Mouse (Mus musculus): ENCODE results near the gene Krtap19-5. TPM values are rescaled to one million over a fixed set of nuclear protein-coding genes. Genes with fewer than 3 reads are reported as not detected.

Krtap19-5 gene
- total RNA-seq (2014; rRNA removed) (not detected in 2 replicates), polyA plus RNA-seq (2015; fragmentation: Nextera tagmentation; extraction: Ambion mirVana) (not detected in 2 replicates)

DNA sequence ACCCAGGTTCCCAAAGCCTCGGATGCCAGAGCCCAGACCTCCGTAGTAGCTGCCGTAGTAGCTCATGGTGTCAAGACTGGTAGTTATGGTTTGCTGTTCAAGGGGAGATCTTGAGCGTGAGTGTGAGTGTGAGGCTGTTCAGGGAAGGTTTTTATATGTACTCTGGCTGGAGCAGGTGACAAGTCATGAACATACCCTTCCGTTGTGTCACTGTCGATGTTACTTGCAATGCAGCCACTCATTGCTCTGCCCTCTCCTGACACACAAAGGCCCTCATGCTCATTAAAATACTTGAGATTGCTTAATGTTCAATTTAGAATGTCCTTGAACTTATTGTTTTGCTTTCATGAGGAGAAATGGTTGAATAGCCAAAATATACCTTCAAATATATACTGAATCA lies at the start of gene Krtap19-5:
Krtap19-5 (minus strand) TSS at position 101 of the 400 bp plus-strand sequence.
- Histone ChIP-seq H3K9me3 (ENCODE audit: low read length) (no peaks in the 10 kb centered on the region), H3K27me3 (ENCODE audit: insufficient read depth, low read length) (no peaks in the 10 kb centered on the region), H3K4me1 (ENCODE audit: insufficient read depth) (no peaks in the 10 kb centered on the region), H3K4me3 (ENCODE audit: low read depth, low read length) (no peak within 1 kb of the TSS), H3K9ac (no peak within 1 kb of the TSS), H3K36me3 (ENCODE audit: insufficient read depth) (no peaks in the 10 kb centered on the region), H3K4me2 (ENCODE audit: low read depth) (no peak within 1 kb of the TSS), H3K27ac (ENCODE audit: low read depth, low read length) (no peak within 1 kb of the TSS)
- WGBS = 92% methylated on average over 6 of the region's 6 CpGs
- no peak for TF ChIP-seq CTCF (IDR thresholded peaks at IDR 0.05; ENCODE audit: low read depth)
- ATAC-seq (no peak), DNase-seq (no peak)

DNA sequence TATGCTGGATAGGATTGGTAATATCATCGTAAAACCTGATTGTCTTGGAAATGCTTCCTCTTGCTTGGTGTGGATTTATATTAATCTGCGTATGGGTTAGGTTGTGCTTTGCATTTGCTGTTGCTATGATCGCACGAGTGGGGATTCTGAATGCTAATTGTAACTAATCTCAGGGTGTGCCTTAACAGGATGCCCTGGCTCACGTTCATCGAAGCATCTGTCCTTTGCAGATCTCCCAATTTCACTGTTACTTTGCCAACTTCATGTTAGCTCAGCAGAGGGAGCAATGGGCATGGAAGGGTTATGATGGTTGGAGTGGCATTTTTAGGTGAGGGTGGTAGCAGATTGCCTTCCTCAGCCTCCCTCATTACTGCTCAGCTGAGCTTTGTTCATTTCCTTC lies 44.8 kb upstream of the Krtap19-5 start:
- ATAC-seq = no peak; the same call in 1 of the 2 replicates

DNA sequence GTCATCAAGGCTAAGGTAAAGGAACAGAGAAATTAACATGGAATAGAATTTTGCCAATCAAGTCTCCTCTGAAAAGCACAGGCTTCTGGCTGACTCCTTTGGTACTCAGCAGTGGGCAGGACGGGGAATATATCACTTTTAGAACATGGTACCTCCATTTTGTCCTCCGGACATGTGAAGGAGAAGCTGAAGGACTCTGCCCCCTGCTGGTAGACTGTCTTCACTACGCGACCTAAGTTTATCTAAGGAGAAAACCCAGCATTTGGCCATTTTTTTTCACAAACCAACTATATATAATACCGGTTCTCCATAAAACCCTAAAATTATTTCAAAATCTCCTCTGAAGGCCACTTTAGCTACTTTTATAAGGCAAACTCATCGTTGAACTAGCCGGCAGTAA lies 42.0 kb upstream of the Krtap19-5 start:
- H3K27me3 ChIP-seq (ENCODE audit: insufficient read depth, low read length) = no peaks in the 10 kb centered on the region
- no peaks in the 10 kb centered on the region for H3K36me3 ChIP-seq (ENCODE audit: insufficient read depth)
- H3K4me2 ChIP-seq (ENCODE audit: low read depth) = no peak overlapping the region
- DNase-seq = peak; percentile 4
- 0 out of 2 replicates have a peak, but pooled peaks cover 5% of the 10 kb centered on the region for H3K4me1 ChIP-seq (ENCODE audit: insufficient read depth)
- no peaks in the 10 kb centered on the region for H3K9me3 ChIP-seq (ENCODE audit: low read length)
- TF ChIP-seq CTCF (IDR thresholded peaks at IDR 0.05; ENCODE audit: low read depth) = peak; percentile 37
- no peak for ATAC-seq
- no peak overlapping the region for H3K4me3 ChIP-seq (ENCODE audit: low read depth, low read length)
- H3K9ac ChIP-seq = no peak overlapping the region
- H3K27ac ChIP-seq (ENCODE audit: low read depth, low read length) = no peak overlapping the region
- WGBS = 73% methylated on average over 7 of the region's 7 CpGs

More for the DNA sequence above, 44.8 kb upstream of the Krtap19-5 start:
- H3K27ac ChIP-seq (ENCODE audit: low read depth, low read length) = no peak overlapping the region
- H3K9ac ChIP-seq = no peak overlapping the region
- peak; percentile 27 for DNase-seq
- H3K9me3 ChIP-seq (ENCODE audit: low read length) = no peaks in the 10 kb centered on the region
- no peak for TF ChIP-seq CTCF (IDR thresholded peaks at IDR 0.05; ENCODE audit: low read depth)
- no peaks in the 10 kb centered on the region for H3K36me3 ChIP-seq (ENCODE audit: insufficient read depth)
- no peaks in the 10 kb centered on the region for H3K27me3 ChIP-seq (ENCODE audit: insufficient read depth, low read length)
- 0 out of 2 replicates have a peak, but pooled peaks cover 5% of the 10 kb centered on the region for H3K4me1 ChIP-seq (ENCODE audit: insufficient read depth)
- WGBS = 47% methylated on average over 6 of the region's 6 CpGs
- no peak overlapping the region for H3K4me2 ChIP-seq (ENCODE audit: low read depth)
- no peak overlapping the region for H3K4me3 ChIP-seq (ENCODE audit: low read depth, low read length)

DNA sequence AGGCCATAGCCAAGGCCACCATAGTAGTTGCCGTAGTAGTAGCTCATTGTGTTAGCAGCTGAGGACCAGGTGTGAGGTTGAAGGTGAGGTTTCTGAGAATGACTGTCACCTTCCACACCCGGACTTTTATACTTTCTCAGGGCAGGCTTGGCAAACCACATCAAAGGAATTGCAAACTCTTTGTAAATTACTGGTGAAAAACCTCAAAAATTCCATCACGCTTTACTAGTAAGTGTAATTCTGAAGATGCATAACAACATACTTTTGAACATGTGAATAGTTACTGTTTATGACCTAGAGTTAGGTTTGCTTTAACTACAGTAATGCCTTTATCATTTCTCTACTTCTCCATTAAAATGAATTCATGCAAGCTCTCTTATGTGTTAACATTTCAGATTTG lies 35.9 kb upstream of the Krtap19-5 start, which contains the start of gene Krtap19-9b:
Krtap19-9b (minus strand) TSS at position 101 of the 400 bp plus-strand sequence.
- Histone ChIP-seq H3K27me3 (ENCODE audit: insufficient read depth, low read length) (no peaks in the 10 kb centered on the region), H3K9ac (no peak within 1 kb of the TSS), H3K27ac (ENCODE audit: low read depth, low read length) (no peak within 1 kb of the TSS), H3K4me3 (ENCODE audit: low read depth, low read length) (no peak within 1 kb of the TSS), H3K36me3 (ENCODE audit: insufficient read depth) (no peaks in the 10 kb centered on the region), H3K4me2 (ENCODE audit: low read depth) (no peak within 1 kb of the TSS), H3K9me3 (ENCODE audit: low read length) (no peaks in the 10 kb centered on the region), H3K4me1 (ENCODE audit: insufficient read depth) (no peaks in the 10 kb centered on the region)
- TF ChIP-seq CTCF (IDR thresholded peaks at IDR 0.05; ENCODE audit: low read depth) = no peak
- WGBS = 91% methylated on average over 3 of the region's 3 CpGs
- DNase-seq (no peak), ATAC-seq (no peak)

DNA sequence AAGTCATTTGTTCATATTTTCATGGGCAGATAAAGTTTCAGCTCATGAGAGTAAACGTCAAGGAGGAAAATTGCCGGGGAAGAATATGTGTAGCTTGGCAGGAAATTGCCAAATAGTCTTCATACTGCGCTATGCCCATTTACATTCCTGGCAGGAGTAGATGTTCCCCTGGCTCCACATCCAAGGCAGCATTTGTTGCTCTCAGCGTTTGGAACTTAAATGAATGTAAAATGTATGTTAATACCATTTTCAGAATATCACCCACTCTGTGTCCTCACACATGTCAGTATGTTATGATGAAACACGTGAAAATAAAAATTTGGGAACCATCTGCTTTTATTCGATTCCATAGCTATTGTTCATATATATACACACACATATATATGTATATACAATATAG lies 9.4 kb downstream of the Krtap19-5 start:
- TF ChIP-seq CTCF (IDR thresholded peaks at IDR 0.05; ENCODE audit: low read depth) = no peak
- WGBS = 65% methylated on average over 6 of the region's 6 CpGs
- H3K9ac ChIP-seq = no peak overlapping the region
- no peaks in the 10 kb centered on the region for H3K27me3 ChIP-seq (ENCODE audit: insufficient read depth, low read length)
- H3K27ac ChIP-seq (ENCODE audit: low read depth, low read length) = no peak overlapping the region
- H3K9me3 ChIP-seq (ENCODE audit: low read length) = no peaks in the 10 kb centered on the region
- H3K4me1 ChIP-seq (ENCODE audit: insufficient read depth) = no peaks in the 10 kb centered on the region
- DNase-seq (peak; percentile 81), ATAC-seq (peak; percentile 69)
- no peak overlapping the region for H3K4me3 ChIP-seq (ENCODE audit: low read depth, low read length)
- no peak overlapping the region for H3K4me2 ChIP-seq (ENCODE audit: low read depth)
- H3K36me3 ChIP-seq (ENCODE audit: insufficient read depth) = no peaks in the 10 kb centered on the region

DNA sequence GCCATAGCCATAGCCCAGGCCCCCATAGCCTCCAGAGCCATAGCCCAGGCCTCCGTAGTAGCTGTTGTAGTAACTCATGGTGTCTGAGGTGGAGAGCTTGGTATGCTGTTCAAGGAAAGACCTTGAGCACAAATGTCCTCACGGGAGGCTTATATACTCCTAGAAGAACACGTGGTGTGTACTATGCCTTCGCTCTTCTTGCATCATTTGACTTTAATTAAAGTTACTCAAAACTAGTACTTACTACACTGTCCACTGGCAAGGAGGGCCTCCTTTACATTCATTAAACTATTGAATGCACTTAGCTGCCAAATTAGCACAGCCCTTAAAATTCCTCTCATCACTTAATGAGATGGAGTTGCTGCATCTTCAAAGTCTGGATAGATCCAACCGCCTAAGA lies 11.3 kb downstream of the Krtap19-5 start, which contains the start of gene Krtap19-4:
Krtap19-4 (minus strand) TSS at position 101 of the 400 bp plus-strand sequence.
- Histone ChIP-seq H3K4me3 (ENCODE audit: low read depth, low read length) (no peak within 1 kb of the TSS), H3K9me3 (ENCODE audit: low read length) (no peaks in the 10 kb centered on the region), H3K36me3 (ENCODE audit: insufficient read depth) (no peaks in the 10 kb centered on the region), H3K27me3 (ENCODE audit: insufficient read depth, low read length) (no peaks in the 10 kb centered on the region), H3K4me2 (ENCODE audit: low read depth) (no peak within 1 kb of the TSS), H3K9ac (no peak within 1 kb of the TSS), H3K27ac (ENCODE audit: low read depth, low read length) (no peak within 1 kb of the TSS), H3K4me1 (ENCODE audit: insufficient read depth) (no peaks in the 10 kb centered on the region)
- DNase-seq = no peak
- no peak for ATAC-seq
- WGBS = 85% methylated on average over 5 of the region's 5 CpGs
- no peak for TF ChIP-seq CTCF (IDR thresholded peaks at IDR 0.05; ENCODE audit: low read depth)

DNA sequence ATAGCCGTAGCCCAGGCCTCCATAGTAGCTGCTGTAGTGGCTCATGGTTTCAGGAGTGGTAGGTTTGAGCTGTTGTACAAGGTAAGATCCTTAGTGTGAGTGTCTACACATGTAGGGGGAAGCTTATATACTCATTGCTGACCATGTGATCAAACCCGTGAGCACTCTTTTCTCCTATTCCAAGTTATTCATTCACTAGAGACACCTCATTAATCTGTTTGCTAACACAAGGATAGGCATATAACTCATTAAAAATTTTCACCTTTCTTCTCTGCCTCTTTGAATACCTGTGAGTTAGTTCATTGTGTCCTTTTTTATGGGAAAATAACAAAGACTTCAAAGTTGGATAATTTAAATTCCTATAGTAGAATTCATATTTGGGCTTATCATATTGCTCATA lies 18.3 kb downstream of the Krtap19-5 start, which contains the start of gene Krtap19-3:
Krtap19-3 (minus strand) TSS at position 101 of the 400 bp plus-strand sequence.
- Histone ChIP-seq H3K4me1 (ENCODE audit: insufficient read depth) (no peaks in the 10 kb centered on the region), H3K27ac (ENCODE audit: low read depth, low read length) (no peak within 1 kb of the TSS), H3K9me3 (ENCODE audit: low read length) (no peaks in the 10 kb centered on the region), H3K9ac (no peak within 1 kb of the TSS), H3K27me3 (ENCODE audit: insufficient read depth, low read length) (no peaks in the 10 kb centered on the region), H3K36me3 (ENCODE audit: insufficient read depth) (no peaks in the 10 kb centered on the region), H3K4me3 (ENCODE audit: low read depth, low read length) (no peak within 1 kb of the TSS), H3K4me2 (ENCODE audit: low read depth) (no peak within 1 kb of the TSS)
- DNase-seq = no peak
- ATAC-seq = no peak
- TF ChIP-seq CTCF (IDR thresholded peaks at IDR 0.05; ENCODE audit: low read depth) = no peak
- 80% methylated on average over 2 of the region's 2 CpGs for WGBS
